Mouse (Mus musculus) kidney, postnatal 14 days (tissue): ENCODE measurements around the gene Tpcn1.
A peak's percentile ranks its signal among the peaks of the same experiment; 100 is the strongest.
"Not testable (repeated sequence)": the region's sequence is repeated elsewhere in the genome, so short reads cannot be mapped to it uniquely, and the experiment has no call there.

Experiments
- DNase-seq: peaks from one replicate; pipeline ENCODE4 v3.0.0; 2022; ENCODE audit warnings: mixed read lengths

Tpcn1 gene

GRCm38 (mm10) chr5:120507311-120507710, 81.2 kb downstream of the Tpcn1 start:
- no peak for DNase-seq

- no peak for DNase-seq
Observed at GRCm38 (mm10) chr5:120506490-120506889, 82.0 kb downstream of the Tpcn1 start.

- DNase-seq = no peak
Observed at GRCm38 (mm10) chr5:120505781-120506180, 82.7 kb downstream of the Tpcn1 start.

GRCm38 (mm10) chr5:120505368-120505767, 83.1 kb downstream of the Tpcn1 start:
- DNase-seq = peak; percentile 84

GRCm38 (mm10) chr5:120503144-120503795, 85.2 kb downstream of the Tpcn1 start, which contains the start of gene Plbd2:
Plbd2 (minus strand) TSS chr5:120503625.
- DNase-seq = peak; percentile 93

- DNase-seq = no peak
Observed at GRCm38 (mm10) chr5:120502675-120503143, 85.8 kb downstream of the Tpcn1 start.

GRCm38 (mm10) chr5:120502147-120502621, 86.3 kb downstream of the Tpcn1 start:
- DNase-seq = no peak

GRCm38 (mm10) chr5:120500609-120501008, 87.9 kb downstream of the Tpcn1 start:
- DNase-seq = not testable (repeated sequence)

GRCm38 (mm10) chr5:120499202-120499601, 89.3 kb downstream of the Tpcn1 start:
- DNase-seq = no peak

- no peak for DNase-seq
Observed at GRCm38 (mm10) chr5:120497071-120497470, 91.4 kb downstream of the Tpcn1 start.

GRCm38 (mm10) chr5:120495703-120496226, 92.7 kb downstream of the Tpcn1 start:
- no peak for DNase-seq

GRCm38 (mm10) chr5:120495064-120495702, 93.3 kb downstream of the Tpcn1 start:
- no peak for DNase-seq

GRCm38 (mm10) chr5:120493873-120494395, 94.5 kb downstream of the Tpcn1 start:
- no peak for DNase-seq

- no peak for DNase-seq
Observed at GRCm38 (mm10) chr5:120493440-120493839, 95.0 kb downstream of the Tpcn1 start.

GRCm38 (mm10) chr5:120492437-120492836, 96.0 kb downstream of the Tpcn1 start:
- no peak for DNase-seq

- peak; percentile 64 for DNase-seq
Observed at GRCm38 (mm10) chr5:120490679-120491192, 97.7 kb downstream of the Tpcn1 start.

GRCm38 (mm10) chr5:120487844-120488243, 100.6 kb downstream of the Tpcn1 start:
- DNase-seq = no peak
